Mouse (Mus musculus) MEL (cell line): Measurements from ENCODE around the gene Fam20b. TPM values are rescaled to one million over a fixed set of nuclear protein-coding genes. Genes with fewer than 3 reads are reported as not detected.

Source experiments
- DNase-seq: peaks from one replicate; pipeline ENCODE4 v3.0.0; 2011; ENCODE audit warnings: low read depth, low spot score
- H3K27ac ChIP-seq: 2 replicates; pipeline ENCODE4 v1.5.1; 2012; ENCODE audit warnings: low read depth, mild to moderate bottlenecking, control low read depth, low read length, moderate library complexity; ENCODE audit not compliant: control insufficient read depth
- H3K27me3 ChIP-seq, 2 experiments: fragments of 150-350 bp in 1 of 2; sonication (generic) in 1 of 2; 2 replicates each; pipeline ENCODE4 v1.6.1; 2012; ENCODE audit warnings: low read length in 2 of 2, mild to moderate bottlenecking in 2 of 2, improper control_type of control experiment in 1 of 2, moderate library complexity in 1 of 2; ENCODE audit not compliant: insufficient read depth in 2 of 2, control insufficient read depth in 1 of 2
- H3K36me3 ChIP-seq, 2 experiments: 2 replicates each; pipeline ENCODE4 v1.6.1; 2012 to 2014; ENCODE audit warnings: low read length in 2 of 2, improper control_type of control experiment in 1 of 2, inconsistent platforms in 1 of 2, mild to moderate bottlenecking in 1 of 2; ENCODE audit not compliant: insufficient read depth in 2 of 2, control insufficient read depth in 1 of 2
- H3K4me1 ChIP-seq, 2 experiments: fragments of 150-350 bp in 1 of 2; sonication (generic) in 1 of 2; 2 replicates each; pipeline ENCODE4 v1.6.1; 2012; ENCODE audit warnings: low read length in 2 of 2, improper control_type of control experiment in 1 of 2, mild to moderate bottlenecking in 1 of 2; ENCODE audit not compliant: insufficient read depth in 2 of 2, control insufficient read depth in 1 of 2
- H3K4me3 ChIP-seq, 2 experiments: fragments of 150-350 bp in 1 of 2; sonication (generic) in 1 of 2; 2 replicates each; pipeline ENCODE4 v1.5.1; 2012; ENCODE audit warnings: low read depth in 2 of 2, low read length in 2 of 2, mild to moderate bottlenecking in 2 of 2, moderate library complexity in 2 of 2, control low read depth in 1 of 2, improper control_type of control experiment in 1 of 2; ENCODE audit not compliant: control insufficient read depth in 1 of 2, insufficient read depth in 1 of 2
- H3K79me2 ChIP-seq: 2 replicates; pipeline ENCODE4 v1.6.1; 2012; ENCODE audit warnings: mild to moderate bottlenecking, low read length, moderate library complexity; ENCODE audit not compliant: control insufficient read depth, poor library complexity, insufficient read depth
- H3K9ac ChIP-seq: 2 replicates; pipeline ENCODE4 v1.6.1; 2012; ENCODE audit warnings: low read depth, mild to moderate bottlenecking, control low read depth, low read length, moderate library complexity; ENCODE audit not compliant: control insufficient read depth, poor library complexity, severe bottlenecking
- H3K9me3 ChIP-seq: fragments of 150-350 bp; sonication (generic); replicated peaks from 2 replicates; pipeline ENCODE4 v1.6.1; 2012; ENCODE audit warnings: mild to moderate bottlenecking, low read length, improper control_type of control experiment, moderate library complexity; ENCODE audit not compliant: insufficient read depth
- BHLHE40 ChIP-seq: IDR thresholded peaks from 2 replicates; pipeline ENCODE4 v1.6.1; 2012; ENCODE audit warnings: low read depth, mild to moderate bottlenecking, inconsistent platforms, low read length, improper control_type of control experiment, borderline replicate concordance
- CHD1 ChIP-seq: IDR thresholded peaks from 2 replicates; pipeline ENCODE4 v1.6.1; 2012; ENCODE audit warnings: low read depth, mild to moderate bottlenecking, inconsistent platforms, low read length, improper control_type of control experiment
- CTCF ChIP-seq, 3 experiments: IDR thresholded peaks in 2 of 3; conservative IDR thresholded peaks in 1 of 3; 2 replicates each; pipeline ENCODE4 v1.5.1; 2011 to 2012; ENCODE audit warnings: low read length in 3 of 3, low read depth in 2 of 3, mild to moderate bottlenecking in 2 of 3, improper control_type of control experiment in 1 of 3, inconsistent platforms in 1 of 3, mixed read lengths in 1 of 3, moderate library complexity in 1 of 3; ENCODE audit not compliant: control insufficient read depth in 1 of 3, insufficient read depth in 1 of 3, poor library complexity in 1 of 3, severe bottlenecking in 1 of 3
- ELF1 ChIP-seq: IDR thresholded peaks from 2 replicates; pipeline ENCODE4 v1.6.1; 2014; ENCODE audit warnings: low read depth, mild to moderate bottlenecking, inconsistent platforms, low read length, improper control_type of control experiment, moderate library complexity
- EP300 ChIP-seq, 2 experiments: IDR thresholded peaks; 2 replicates each; pipeline ENCODE4 v1.6.1; 2011; ENCODE audit warnings: improper control_type of control experiment in 2 of 2, low read length in 2 of 2, low read depth in 1 of 2, mild to moderate bottlenecking in 1 of 2
- GATA1 ChIP-seq: IDR thresholded peaks from 2 replicates; pipeline ENCODE4 v1.6.1; 2011; ENCODE audit warnings: low read depth, low read length, improper control_type of control experiment
- HCFC1 ChIP-seq: IDR thresholded peaks from 2 replicates; pipeline ENCODE4 v1.6.1; 2012; ENCODE audit warnings: low read depth, mild to moderate bottlenecking, inconsistent platforms, low read length, improper control_type of control experiment, moderate library complexity
- JUND ChIP-seq: IDR thresholded peaks from 2 replicates; pipeline ENCODE4 v1.6.1; 2011; ENCODE audit warnings: low read depth, mild to moderate bottlenecking, improper control_type of control experiment, low read length
- KAT2A ChIP-seq: conservative IDR thresholded peaks from 2 replicates; pipeline ENCODE4 v1.6.1; 2012; ENCODE audit warnings: low read depth, low read length, improper control_type of control experiment, inconsistent platforms
- MAX ChIP-seq: IDR thresholded peaks from 2 replicates; pipeline ENCODE4 v1.6.1; 2011; ENCODE audit warnings: low read length, improper control_type of control experiment
- POLR2AphosphoS2 ChIP-seq: IDR thresholded peaks from 2 replicates; pipeline ENCODE4 v1.6.1; 2011; ENCODE audit warnings: low read length, improper control_type of control experiment
- POLR2AphosphoS5 ChIP-seq: IDR thresholded peaks from 2 replicates; pipeline ENCODE4 v1.6.1; 2012; ENCODE audit warnings: low read depth, borderline replicate concordance, mild to moderate bottlenecking, inconsistent platforms, low read length, moderate library complexity, mixed read lengths
- TBP ChIP-seq: IDR thresholded peaks from 2 replicates; pipeline ENCODE4 v1.8.0; 2011; ENCODE audit warnings: low read depth, low read length, improper control_type of control experiment
- TCF12 ChIP-seq: IDR thresholded peaks from 2 replicates; pipeline ENCODE4 v1.6.1; 2014; ENCODE audit warnings: low read depth, mild to moderate bottlenecking, inconsistent platforms, low read length, improper control_type of control experiment, moderate library complexity
- UBTF ChIP-seq: IDR thresholded peaks from 2 replicates; pipeline ENCODE4 v1.6.1; 2012; ENCODE audit warnings: low read depth, mild to moderate bottlenecking, inconsistent platforms, low read length, improper control_type of control experiment, moderate library complexity, borderline replicate concordance; ENCODE audit not compliant: insufficient read depth
- USF2 ChIP-seq, 2 experiments: IDR thresholded peaks; 2 replicates each; pipeline ENCODE4 v1.6.1; 2011 to 2012; ENCODE audit warnings: improper control_type of control experiment in 2 of 2, low read length in 2 of 2, borderline replicate concordance in 1 of 2, inconsistent platforms in 1 of 2, low read depth in 1 of 2, mild to moderate bottlenecking in 1 of 2; ENCODE audit not compliant: insufficient read depth in 1 of 2
- ZC3H11A ChIP-seq: IDR thresholded peaks from 2 replicates; pipeline ENCODE4 v1.6.1; 2012; ENCODE audit warnings: low read depth, mild to moderate bottlenecking, inconsistent platforms, low read length, improper control_type of control experiment
- ZNF384 ChIP-seq: IDR thresholded peaks from 2 replicates; pipeline ENCODE4 v1.6.1; 2012; ENCODE audit warnings: low read depth, mild to moderate bottlenecking, inconsistent platforms, low read length, improper control_type of control experiment
- polyA plus RNA-seq, 2 experiments: library from polyadenylated mRNA; stranded (reverse) in 1 of 2; unstranded in 1 of 2; fragments of >175 nt in 1 of 2; fragments of >200 nt in 1 of 2; gene quantifications; 2 replicates each; pipeline versions ENCODE4 v1.2.1 to v1.2.4; 2012; ENCODE audit warnings: low replicate concordance in 2 of 2, low read depth in 1 of 2; ENCODE audit not compliant: insufficient read length in 2 of 2, insufficient read depth in 1 of 2, missing spikeins in 1 of 2
- total RNA-seq: library from RNA; depleted of rRNA; stranded (reverse); fragments of 300-350 nt; gene quantifications from 2 replicates; pipeline ENCODE4 v1.2.3, GENCODE M21; 2012

Gene Fam20b
- total and polyA plus RNA-seq, 3 experiments, result 19.6 to 22.0 TPM; not detected in 1

DNA sequence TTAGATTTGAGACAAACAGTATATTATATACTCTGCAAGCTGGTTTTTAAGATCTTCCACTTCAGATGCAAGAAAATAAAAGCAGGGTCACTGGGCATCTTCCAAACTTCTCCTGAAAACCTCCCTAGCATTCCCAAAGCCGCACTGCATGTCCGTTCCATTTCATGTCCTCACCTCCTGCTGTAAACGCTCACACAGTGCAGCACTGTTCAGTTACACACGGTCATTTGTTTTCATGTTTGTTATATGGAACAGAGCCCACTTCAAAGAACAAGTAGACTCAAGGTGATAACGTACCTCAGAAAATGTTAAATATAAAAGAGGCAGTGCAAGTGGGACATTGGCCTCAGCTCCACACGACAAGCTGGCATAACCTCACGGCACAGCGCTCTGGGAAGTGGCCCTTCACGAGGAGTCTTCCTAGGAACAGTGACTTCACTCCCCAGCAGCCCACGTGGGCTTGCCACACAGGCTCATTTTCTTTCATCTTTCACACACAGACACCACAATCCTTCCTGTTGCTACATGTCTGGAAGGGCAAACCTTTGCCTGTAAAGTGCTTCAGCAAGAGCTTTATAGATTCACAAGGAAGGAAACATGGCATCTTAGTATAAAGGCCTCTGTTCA lies 8.3 kb downstream of the Fam20b start:
- Histone ChIP-seq H3K9me3 (no peaks in the 10 kb centered on the region), H3K9ac (no peak overlapping the region), H3K4me1 (peaks cover 0 to 5% of the 10 kb centered on the region in 2 experiments; a peak in 3 of 4 replicates), H3K27ac (no peak overlapping the region), H3K36me3 (peaks cover 2 to 5% of the 10 kb centered on the region in 2 experiments; a peak in 2 of 4 replicates), H3K27me3 (no peaks in the 10 kb centered on the region)
- TF ChIP-seq JUND, result no peak
- no peak for TF ChIP-seq POLR2AphosphoS5
- TF ChIP-seq MAX, result no peak
- no peak for TF ChIP-seq TCF12
- no peak for TF ChIP-seq ZC3H11A
- TF ChIP-seq ZNF384, result no peak
- TF ChIP-seq USF2 (IDR thresholded peaks at IDR 0.05; ENCODE audit: borderline replicate concordance in 1 of 2, insufficient read depth in 1 of 2, low read depth in 1 of 2, low read length in 2 of 2), result no peak
- TF ChIP-seq UBTF, result no peak
- no peak for TF ChIP-seq TBP
- TF ChIP-seq HCFC1, result no peak
- TF ChIP-seq POLR2AphosphoS2, result no peak
- TF ChIP-seq CHD1, result no peak
- TF ChIP-seq, all 39 proteins: peak for 0
- no peak for DNase-seq
- H3K4me3 ChIP-seq, result no peak overlapping the region
- H3K79me2 ChIP-seq, result 0 out of 2 replicates have a peak, but pooled peaks cover 2% of the 10 kb centered on the region

DNA sequence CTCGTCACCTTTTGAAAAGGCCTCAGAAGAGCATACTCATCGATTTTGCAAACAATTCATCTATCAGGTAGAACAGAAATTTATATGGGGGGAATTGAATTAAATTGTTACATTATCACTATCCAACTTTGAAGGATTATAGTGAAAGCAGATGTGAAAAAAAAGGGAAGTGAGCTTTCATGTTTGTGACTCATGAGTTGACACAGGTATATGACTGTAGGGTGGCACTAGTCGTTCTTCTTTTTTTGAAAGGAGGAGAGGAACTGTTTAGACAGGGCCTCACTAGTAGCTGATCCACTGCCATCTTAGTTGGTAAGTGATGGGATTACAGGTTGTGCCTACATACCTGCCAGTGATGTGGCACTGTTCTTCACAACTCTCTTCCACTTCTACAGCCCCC lies 10.2 kb downstream of the Fam20b start:
- no peaks in the 10 kb centered on the region for H3K79me2 ChIP-seq
- DNase-seq, result peak; percentile 58
- no peaks in the 10 kb centered on the region for H3K27me3 ChIP-seq
- peaks cover 0 to 5% of the 10 kb centered on the region in 2 experiments; a peak in 3 of 4 replicates for H3K4me1 ChIP-seq
- H3K27ac ChIP-seq, result no peak overlapping the region
- no peak overlapping the region for H3K4me3 ChIP-seq
- H3K9ac ChIP-seq, result no peak overlapping the region
- peaks cover 2 to 5% of the 10 kb centered on the region in 2 experiments; a peak in 3 of 4 replicates for H3K36me3 ChIP-seq
- no peak for TF ChIP-seq ELF1
- TF ChIP-seq EP300 (IDR thresholded peaks at IDR 0.05; ENCODE audit: low read depth in 1 of 2, low read length in 2 of 2), result peak in 1 of 2 experiments; percentile 59; a peak in 2 of 4 replicates
- TF ChIP-seq GATA1, result no peak
- no peak for TF ChIP-seq BHLHE40
- TF ChIP-seq CTCF (IDR thresholded peaks at IDR 0.05 in 2 of 3, conservative IDR thresholded peaks at IDR 0.05 in 1 of 3; ENCODE audit: control insufficient read depth in 1 of 3, insufficient read depth in 1 of 3, low read depth in 2 of 3, low read length in 3 of 3, poor library complexity in 1 of 3, severe bottlenecking in 1 of 3), result no peak
- no peak for TF ChIP-seq POLR2AphosphoS2
- TF ChIP-seq KAT2A, result no peak
- H3K9me3 ChIP-seq, result no peaks in the 10 kb centered on the region
